Mouse (Mus musculus): Measurements from ENCODE around the gene Anapc1.
A peak's percentile ranks its signal among the peaks of the same experiment; 100 is the strongest.

Anapc1 gene

DNA sequence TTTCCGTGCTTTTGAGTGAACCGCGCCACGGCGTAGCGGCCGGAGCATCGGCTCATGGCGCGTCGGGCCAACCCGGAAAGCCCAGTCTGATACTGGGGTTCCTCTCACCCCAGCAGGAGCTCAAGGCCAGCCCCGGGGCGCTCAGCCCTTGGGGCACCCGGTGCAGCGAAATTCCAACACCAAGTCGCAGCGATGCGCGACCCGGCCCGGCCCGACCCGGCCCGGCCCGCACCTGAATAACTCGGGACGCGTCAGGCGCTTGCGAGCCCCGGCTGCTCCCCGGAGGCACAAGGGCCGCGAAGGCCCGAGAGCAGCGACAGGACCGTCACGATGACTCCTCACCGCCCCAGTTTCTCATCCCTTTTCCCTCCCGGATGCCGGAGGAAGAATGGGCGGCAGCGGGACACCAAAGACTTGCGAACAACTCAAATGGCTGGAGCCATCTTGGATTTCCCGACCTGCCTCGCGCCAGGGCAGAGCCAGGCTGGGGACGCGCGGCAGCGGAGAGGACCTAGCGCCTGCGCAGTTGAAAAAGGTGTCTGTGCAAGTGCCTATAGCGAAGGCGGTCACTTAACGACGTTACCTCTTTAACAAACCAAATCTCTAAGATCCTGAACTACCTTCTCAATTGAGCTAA is at the start of gene Anapc1:
Gene Anapc1 (minus strand): TSS at position 471 of the 637 bp plus-strand sequence.
- peak; percentile 95 for DNase-seq (ENCODE audit: low read depth, low spot score)

DNA sequence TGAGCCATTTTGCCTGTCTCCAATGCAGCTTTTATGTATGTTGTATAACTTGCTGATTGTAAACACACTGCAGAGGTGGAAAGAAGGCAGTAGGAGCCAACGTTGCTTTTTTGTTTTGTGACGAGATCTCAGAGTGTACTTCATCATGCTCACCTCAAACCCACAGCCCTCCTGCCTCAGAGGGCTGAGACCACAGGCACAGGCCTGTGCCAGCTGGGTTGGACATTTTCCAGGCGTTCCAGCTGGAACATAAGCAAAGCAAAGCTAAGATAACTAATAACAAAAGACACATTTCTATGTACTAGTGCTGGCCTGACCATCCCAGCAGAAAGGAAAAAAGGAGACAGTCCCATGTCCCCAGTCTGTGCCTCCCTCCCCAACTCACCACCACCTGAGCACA is 47.9 kb upstream of the Anapc1 start:
- DNase-seq (ENCODE audit: low read depth, low spot score) = no peak

DNA sequence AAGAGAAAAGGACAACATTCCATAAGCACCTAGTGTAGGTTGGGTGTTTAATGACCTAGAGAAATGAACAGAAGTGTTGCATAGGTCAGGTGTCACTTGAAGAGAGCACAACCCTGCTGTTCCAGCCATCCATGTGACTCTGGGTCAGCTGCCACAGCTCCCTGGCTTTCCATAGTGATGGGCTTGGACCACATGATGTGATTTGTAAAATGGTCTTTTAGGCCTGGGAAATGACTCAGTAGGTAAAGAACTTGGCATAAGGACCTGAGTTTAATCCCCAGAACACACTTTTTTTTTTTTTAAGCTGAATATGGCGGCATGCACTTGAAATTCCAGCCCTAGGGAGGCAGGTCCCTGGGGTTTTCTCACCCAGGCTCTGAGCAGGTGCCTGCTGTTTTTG is 44.8 kb upstream of the Anapc1 start:
- no peak for DNase-seq (ENCODE audit: low read depth, low spot score)

- DNase-seq (ENCODE audit: low read depth, low spot score) = no peak
Measured at GRCm38 (mm10) chr2:128731514-128731913, 44.3 kb upstream of the Anapc1 start.

DNA sequence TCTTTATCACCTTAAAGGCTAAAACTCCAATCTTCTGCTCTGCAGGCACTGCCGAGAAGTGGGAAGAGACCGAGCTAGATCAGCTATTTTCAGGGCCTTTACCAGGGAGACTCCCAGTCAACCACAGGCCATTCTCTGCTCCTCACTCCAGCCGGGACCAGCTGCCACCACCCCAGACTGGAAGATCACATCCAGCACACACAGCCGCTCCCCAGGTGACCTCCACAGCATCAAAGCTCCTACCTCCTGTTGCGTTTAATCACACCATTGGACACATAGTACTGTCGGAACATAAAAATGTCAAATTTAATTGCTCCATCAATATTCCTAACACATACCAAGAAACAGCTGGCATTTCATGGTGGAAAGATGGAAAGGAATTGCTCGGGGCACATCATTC is 42.0 kb upstream of the Anapc1 start:
- DNase-seq (ENCODE audit: low read depth, low spot score) = no peak

DNA sequence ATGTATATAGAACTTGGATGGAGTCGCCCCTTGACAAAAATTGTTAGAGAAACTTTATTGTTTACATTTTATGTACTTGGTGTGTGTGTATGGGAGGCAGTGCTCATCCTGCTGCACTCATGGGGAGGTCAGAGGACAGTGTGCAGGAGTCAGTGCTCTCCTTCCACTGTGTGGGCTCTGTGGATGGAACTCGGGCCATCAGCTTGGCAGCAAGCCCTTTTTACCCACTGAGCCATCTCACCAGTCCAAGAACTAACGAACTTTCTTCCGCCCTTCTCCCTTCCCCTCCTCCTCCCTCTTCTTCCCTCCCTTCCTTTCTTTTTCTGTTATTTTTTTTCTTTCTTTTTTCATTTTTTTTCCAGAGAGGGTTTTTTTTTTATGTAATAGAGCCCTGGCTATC is 40.9 kb upstream of the Anapc1 start:
- no peak for DNase-seq (ENCODE audit: low read depth, low spot score)

- no peak for DNase-seq (ENCODE audit: low read depth, low spot score)
Measured at GRCm38 (mm10) chr2:128727552-128727951, 40.4 kb upstream of the Anapc1 start.

DNA sequence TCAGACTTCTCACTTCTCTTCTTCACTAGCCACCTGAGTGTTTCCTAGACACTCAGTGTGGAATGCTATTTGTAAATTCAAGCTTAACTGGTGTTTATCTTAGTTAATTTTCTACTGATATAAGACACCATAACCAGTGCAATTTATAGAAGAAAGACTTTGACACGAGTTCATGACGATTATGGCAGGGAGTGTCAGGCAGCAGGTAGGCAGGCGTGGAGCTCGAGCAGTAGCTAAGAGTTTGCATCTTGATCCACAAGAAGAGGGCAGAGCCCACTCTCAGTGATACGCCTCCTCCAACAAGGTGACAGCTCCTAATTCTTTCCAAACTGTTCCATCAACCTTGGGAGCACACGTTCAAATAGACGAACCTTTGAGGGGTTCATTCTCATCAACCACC is 39.4 kb upstream of the Anapc1 start:
- DNase-seq (ENCODE audit: low read depth, low spot score) = no peak

DNA sequence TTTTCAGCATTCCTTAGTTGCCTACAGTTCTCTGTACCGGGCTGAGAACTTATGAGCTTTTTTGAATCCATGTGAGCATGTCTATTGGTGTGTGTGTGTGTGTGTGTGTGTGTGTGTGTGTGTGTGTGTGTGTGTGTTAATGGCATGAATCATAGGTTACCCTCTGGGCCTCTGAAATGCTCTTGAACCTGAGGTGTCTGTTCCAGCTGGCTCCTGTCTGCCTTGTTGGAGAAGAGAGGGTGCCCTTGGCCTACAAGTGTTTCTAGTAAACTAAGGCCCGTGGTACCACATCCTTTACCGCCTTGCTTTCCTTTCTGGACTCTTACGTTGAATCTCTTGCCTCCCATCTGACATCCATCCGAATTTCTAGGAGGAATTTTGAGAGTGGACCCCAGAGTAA is 38.9 kb upstream of the Anapc1 start:
- DNase-seq (ENCODE audit: low read depth, low spot score) = no peak

GRCm38 (mm10) chr2:128722106-128722710 is 35.0 kb upstream of the Anapc1 start:
- no peak for DNase-seq (ENCODE audit: low read depth, low spot score)

- no peak for DNase-seq (ENCODE audit: low read depth, low spot score)
Measured at GRCm38 (mm10) chr2:128719380-128719779, 32.2 kb upstream of the Anapc1 start.

DNA sequence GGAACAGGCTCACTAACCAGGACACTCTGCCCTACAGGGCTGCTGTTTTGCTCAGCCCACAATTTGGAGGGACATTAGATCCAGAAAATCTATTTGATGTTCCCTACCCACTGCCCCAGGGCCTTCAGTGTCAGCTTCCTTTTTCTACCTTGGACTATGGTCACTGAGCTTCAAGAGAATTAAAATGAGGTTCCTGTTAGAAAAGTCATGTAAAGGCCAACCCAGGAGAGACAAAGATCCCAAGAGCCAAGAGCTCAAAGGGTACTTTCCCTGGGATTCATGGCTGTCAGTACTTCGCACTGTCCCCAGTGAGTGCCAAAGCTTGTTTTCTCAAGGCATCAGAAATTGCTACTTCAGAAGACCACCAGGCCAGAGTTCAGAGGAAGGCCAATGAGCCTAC is 28.8 kb upstream of the Anapc1 start:
- DNase-seq (ENCODE audit: low read depth, low spot score) = no peak

DNA sequence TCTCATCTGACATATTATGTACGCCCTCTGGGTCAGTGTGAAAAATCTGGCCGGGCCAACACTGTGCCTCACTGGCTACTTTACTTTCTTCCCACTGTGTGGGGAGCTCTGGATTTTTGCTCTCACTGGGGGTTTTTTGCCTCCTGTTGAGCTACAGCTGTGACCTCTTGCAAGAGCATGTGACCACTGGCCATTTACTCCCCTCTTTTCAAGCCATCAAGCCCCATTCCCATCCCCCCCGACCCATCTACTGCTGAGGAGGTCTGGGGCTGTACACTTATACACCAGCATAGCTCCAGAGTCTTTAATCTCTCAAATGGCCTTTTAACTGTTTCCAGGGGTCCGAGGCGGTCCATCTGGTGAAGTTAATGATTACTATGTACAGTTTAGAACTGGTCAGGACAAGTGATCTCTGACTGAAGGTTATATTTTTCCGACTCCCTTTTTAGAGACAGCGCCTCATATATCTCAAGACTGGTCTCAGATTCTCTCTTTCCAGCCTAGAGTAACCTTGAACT is 27.6 kb upstream of the Anapc1 start:
- no peak for DNase-seq (ENCODE audit: low read depth, low spot score)

- DNase-seq (ENCODE audit: low read depth, low spot score) = no peak
Measured at GRCm38 (mm10) chr2:128713548-128714003, 26.4 kb upstream of the Anapc1 start.

DNA sequence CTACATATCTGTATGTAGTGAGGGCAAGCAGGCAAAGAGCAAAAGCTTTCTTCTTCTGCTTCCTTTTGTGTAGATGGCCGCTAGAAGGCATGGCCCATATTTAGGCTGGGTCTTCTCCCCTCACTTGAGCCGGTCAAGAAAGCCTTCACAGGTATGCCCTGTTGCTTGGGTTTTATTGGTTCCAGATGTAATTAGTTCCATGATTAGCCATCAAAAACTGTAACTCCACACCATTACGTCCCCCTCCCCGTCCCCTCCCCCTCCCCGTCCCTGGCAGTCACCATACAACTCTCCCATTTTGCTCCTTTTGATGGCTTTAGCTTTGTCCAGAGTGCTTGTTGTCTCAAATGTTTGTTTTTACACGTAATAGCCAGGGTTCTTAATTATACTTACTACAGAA is 25.7 kb upstream of the Anapc1 start:
- no peak for DNase-seq (ENCODE audit: low read depth, low spot score)

DNA sequence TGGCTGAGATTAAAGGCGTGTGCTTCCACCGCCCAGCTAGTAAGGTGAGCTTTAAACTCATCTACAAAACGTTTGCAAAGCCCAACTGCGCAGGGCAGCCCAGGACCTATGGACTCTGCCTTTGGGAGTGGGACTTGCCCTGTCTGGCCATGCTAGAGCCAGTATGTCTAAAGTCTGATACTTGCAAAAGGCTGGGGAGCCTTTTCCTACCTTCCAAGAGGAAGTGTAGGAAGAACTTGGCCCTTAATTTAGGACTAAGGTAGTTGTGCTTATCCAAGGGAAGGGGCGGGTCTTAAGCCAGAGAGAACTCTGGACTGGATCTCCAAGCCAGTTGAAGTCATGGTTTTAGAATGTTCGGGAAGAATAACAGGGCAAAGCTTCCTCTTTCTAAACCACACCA is 23.4 kb upstream of the Anapc1 start:
- DNase-seq (ENCODE audit: low read depth, low spot score) = no peak

DNA sequence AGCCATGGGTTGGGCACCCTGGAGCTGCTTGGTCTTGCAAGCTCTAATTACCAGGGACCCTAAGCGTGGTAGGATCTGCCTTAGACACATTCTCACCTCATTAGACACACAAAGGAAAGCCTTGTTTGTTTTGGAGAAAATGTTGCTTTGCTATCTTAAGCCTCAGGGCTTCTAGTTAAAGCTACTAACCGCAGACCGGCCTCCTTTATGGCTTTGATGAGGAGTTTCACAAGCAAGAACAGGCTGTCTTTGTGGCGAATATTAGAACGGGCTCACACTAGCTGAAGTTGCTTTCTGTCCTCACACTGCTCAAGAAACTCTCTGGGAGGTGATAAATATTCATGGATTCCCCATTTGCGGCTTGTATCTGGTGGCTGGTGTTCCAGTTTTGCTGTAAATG is 22.1 kb upstream of the Anapc1 start:
- DNase-seq (ENCODE audit: low read depth, low spot score) = no peak

GRCm38 (mm10) chr2:128704474-128704873 is 17.3 kb upstream of the Anapc1 start:
- DNase-seq (ENCODE audit: low read depth, low spot score) = no peak

DNA sequence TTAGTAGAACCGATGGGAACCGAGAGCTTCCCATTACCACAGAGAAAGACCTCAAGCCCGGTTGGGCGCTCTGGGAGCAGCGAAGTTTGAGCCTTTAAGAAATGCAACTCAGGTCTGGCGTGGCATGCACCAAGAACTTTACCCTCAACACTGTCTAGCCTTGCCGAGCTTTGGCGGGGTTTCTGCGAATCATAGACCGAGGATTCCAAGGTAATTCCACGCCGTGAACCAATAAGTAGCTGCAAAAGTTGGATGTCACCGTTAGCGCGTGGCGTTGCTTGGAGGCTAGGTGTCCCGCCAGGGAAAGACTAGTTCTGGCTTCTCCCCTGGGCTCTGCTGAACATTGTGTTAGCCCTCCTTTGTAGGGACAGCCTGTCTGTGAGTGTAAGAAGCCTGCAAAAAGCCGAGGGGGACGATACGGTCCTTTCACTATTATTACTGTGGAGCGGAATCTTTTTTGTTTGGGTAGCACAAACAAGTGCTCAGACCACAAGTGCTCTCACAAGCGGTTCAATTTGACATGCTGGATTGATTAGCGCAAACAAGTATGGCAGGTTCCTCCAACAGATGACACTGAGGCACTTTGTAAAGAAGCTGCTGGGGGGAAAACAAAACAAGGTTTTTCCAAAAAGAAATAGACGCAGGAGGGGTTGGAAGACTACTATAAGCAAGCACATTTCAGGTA is 12.2 kb upstream of the Anapc1 start:
- peak; percentile 46 for DNase-seq (ENCODE audit: low read depth, low spot score)

GRCm38 (mm10) chr2:128698693-128699181 is 11.5 kb upstream of the Anapc1 start, which contains the start of gene Mertk:
Gene Mertk (plus strand): TSS chr2:128698956.
- DNase-seq (ENCODE audit: low read depth, low spot score) = peak; percentile 85

DNA sequence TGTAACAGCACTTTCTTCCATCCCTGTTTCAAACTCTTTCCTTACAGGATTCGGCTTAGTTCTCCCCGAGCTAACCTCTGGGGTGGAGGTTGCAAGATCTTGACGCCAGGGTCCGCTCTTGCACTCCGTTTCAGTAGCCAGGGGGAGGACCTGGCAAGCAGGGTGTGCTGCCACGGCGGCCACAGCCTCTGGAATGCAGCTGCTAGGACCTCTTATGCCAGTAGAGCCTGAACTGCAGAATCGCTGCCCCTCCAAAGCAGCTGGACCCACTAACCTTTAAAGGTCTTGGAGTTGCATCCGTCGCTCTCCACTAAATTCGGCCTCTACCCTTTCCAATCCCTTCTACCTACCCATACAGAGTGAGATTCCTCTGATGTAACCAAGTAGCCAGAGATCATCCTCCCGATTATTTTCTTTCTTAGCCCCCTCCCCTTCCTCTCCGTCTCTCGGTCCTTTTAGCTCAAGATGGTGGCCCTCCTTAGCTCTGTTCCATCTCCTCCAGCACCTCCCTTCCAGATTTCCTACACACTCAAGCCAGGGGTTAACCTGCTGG is 11.0 kb upstream of the Anapc1 start:
- DNase-seq (ENCODE audit: low read depth, low spot score) = peak; percentile 92

GRCm38 (mm10) chr2:128697566-128697965 is 10.4 kb upstream of the Anapc1 start:
- DNase-seq (ENCODE audit: low read depth, low spot score) = peak; percentile 13

Measured in ES-CJ7 (cell line).